Mouse (Mus musculus): ENCODE results near the gene Mapk9.

The Mapk9 gene

DNA sequence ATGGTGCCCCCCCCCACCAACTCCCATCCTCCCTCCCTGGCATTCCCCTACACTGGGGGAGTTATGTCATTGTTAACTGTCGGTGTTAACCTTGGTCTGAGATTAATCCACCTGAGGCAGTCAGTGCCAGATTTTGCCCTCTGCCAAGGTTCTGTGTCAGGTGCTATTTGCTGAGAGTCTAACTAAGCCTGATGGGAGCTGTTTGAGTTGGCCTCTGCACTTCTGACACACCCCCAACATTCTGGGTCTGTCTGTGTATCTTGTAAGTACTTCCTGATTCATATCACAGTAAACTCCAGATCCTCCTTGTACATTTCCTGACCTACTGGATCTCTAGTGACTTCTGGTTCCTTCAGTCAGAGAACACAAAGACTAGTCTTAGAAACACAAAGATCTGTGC, 5.9 kb upstream of the Mapk9 start:
- no peak for DNase-seq (ENCODE audit: low read depth, low spot score)

DNA sequence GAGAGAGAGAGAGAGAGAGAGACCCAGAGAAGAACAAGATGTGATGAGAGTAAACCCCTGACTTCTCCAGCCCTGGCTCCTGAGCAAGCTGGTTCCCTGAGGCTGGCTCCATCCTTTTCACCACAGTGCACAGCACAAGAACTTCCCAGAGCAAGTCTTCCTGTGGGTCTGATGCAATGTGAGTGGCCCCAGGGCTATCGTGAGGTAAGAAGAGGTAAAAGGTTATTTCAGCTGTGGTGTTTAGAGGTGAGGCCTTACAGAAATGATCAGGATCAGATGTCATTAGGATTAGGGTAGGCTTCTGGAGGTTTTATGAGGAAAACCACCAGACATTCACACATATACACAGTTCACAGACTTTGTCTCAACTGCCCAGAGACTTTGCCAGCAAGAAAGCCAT, 4.7 kb upstream of the Mapk9 start:
- no peak for DNase-seq (ENCODE audit: low read depth, low spot score)

DNA sequence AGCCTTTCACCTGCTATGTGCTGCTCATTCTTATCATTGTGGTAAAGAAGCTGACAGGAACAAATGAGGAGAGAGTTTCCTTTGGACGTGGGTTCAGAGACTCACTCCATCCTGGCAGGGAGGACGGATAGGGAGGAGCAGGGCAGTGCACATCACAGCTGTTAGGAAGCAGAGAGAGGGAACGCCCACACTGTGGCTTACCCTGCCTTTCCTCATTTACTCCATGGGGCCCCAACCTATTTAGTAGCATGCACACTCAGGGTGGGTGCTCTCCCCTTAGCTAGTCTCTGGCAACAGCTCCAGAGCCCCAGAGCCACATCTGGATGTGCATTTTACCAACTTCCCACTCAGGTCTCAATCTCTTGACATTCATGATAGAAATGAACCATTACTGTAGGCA, 3.8 kb upstream of the Mapk9 start:
- no peak for DNase-seq (ENCODE audit: low read depth, low spot score)

DNA sequence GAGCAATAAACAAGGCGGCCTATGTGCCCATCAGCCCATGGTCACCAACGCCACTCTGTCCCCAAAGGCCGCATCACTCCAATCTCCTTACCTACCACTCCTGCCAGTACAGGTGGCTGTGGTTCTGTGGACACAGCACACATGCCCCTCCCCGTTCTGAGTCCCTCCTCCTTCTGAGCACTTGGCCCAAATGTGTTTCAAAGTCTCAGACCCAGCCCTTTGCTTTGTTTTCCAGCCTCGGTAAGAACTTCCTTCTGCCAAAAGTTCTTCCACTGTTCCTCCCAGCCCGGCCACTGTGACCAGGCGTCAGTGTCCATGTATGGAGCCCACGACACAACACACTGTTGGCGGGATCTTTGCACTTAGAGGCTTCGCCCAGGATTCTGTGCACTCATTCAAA, 2.2 kb upstream of the Mapk9 start:
- DNase-seq (ENCODE audit: low read depth, low spot score) = no peak

DNA sequence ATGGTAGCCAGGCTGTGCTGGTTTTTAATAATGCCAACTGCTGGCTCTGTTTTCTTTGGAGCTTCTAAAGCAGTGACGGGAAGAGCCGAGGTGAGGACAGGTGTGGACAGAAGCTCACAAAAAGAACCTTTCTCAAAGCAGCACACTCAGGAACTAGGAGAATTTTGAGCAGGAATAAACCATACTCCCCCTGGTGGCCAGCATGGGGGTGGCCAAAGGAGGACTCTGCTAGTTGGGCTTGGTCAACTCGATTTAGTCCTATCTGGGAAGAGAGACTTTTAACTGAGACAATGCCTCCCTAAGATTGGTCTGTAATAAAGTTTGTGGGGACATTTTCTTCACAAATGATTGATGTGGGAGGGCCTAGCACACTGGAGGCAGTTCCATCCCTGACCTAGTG, 1.6 kb upstream of the Mapk9 start:
- DNase-seq (ENCODE audit: low read depth, low spot score) = peak; percentile 64

DNA sequence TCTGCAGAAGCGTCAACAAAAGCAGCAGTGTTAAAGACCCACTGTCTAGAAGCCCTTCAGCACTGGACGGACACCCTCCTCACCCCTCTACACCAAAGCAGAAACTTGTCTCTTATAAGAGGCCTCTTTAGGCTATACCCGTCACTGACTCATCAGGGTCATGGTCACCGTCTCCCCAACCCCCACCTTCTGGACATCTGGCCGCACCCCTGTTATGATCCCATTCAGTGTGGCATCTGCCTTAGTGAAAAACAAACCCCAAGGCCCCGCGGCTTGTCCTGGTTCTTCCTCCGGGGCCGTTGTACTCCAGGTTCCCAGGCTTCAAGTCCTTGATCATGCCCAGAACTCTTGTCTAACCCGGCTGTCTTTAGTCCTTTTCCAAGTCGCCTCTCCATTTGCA, 593 bp upstream of the Mapk9 start:
- no peak for DNase-seq (ENCODE audit: low read depth, low spot score)

DNA sequence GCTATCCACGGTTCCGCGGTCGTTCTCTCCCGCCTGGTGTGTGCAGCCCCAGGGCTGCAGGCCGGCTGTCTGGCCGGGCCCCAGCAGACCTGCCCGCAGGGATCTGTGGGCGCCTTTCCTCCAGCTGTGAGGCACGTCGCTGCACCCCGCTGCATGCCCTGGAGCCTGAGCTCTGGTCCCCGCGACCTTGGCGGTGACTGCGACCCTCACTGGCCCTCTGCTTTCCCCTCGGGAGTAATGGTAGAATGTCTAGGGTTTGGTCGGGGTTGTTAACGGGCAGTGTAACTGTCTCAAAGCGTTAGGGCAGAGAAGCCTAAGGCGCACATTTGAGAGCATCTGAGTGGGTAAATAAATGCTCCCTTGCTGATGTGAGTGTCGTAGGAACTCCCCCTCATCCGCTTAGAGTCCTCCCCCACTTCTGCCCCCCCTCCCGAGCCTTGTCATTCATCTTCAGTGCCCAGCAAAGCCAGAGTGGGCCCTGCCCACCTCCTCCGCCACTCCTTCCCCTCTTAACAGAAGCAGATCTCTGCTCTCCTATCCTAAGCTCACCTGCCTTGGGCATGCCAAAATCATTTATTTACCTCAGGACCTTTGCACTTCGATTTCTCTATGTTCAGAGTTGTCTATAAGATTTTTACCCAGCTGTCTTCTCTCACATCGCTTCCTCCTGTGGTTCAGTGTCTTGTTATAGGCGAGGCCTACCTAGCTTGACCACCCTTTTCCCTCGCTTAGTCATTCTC, 690 bp downstream of the Mapk9 start:
- no peak for DNase-seq (ENCODE audit: low read depth, low spot score)

DNA sequence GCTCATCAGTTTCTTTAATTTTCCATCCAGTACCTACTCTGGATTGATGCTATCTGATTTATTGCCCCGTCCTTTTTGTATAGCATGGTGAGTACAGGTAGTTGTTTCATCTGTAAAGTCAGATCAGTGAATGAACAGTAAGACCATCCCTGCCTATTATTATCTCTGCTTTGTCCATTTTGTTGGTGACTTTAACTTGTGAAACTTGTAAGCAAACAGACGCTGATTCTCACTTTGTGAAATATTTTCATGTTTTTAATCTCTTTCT, 1.2 kb downstream of the Mapk9 start:
- no peak for DNase-seq (ENCODE audit: low read depth, low spot score)

DNA sequence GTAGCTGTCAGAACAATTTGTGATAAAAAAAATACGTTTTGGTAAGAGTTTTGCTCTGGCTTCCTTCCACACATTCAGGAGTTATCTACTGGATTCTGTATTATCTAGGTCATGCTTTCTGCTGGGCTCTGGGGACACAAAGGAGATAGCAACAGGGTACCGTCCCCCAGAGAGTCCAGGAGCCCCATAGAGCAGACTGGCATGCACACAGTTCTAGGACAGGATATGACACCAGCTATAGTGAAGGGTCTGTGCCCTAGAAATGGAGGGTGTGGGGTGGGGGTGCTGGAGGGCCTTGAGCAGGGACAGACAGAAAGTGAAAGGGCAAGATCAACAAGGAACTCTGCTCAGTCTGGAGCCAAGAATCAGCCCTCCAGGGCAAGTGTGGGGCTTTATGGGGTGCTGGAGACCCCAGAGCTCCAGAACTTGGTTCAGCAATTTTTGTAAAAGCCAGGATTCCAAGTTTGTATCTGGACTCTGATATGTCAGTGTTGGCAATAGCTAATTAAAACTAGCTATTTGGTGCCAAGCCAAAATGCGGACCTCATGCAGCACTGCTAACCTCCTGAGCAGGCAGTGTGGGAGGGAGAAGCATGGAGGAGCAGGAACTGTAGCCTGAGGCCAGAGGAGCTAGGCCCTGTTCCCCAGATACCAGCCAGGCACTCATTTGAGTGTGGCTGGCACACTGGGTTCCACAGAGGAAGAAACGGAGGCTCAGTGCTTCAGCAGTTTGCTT, 1.7 kb downstream of the Mapk9 start:
- no peak for DNase-seq (ENCODE audit: low read depth, low spot score)

DNA sequence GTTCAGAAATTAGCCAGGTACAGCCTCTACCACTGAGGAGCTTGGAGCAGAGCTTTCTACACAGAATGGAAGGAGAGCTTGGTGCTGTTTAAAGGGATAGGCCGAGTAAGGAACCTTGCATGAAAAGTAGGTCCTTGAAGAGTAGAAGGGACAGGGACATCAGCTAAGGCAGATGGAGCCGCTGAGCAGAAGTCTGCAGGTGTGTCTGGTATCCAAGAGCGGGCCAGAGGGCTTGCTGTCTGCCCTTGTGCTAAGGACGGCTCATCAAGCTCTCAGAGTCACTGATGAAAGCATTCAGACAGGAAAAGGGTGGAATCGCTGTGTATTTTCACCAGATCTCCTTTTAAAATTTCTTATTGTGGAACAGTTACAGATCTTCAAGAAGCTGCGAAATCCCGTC, 3.8 kb downstream of the Mapk9 start:
- no peak for DNase-seq (ENCODE audit: low read depth, low spot score)

DNA sequence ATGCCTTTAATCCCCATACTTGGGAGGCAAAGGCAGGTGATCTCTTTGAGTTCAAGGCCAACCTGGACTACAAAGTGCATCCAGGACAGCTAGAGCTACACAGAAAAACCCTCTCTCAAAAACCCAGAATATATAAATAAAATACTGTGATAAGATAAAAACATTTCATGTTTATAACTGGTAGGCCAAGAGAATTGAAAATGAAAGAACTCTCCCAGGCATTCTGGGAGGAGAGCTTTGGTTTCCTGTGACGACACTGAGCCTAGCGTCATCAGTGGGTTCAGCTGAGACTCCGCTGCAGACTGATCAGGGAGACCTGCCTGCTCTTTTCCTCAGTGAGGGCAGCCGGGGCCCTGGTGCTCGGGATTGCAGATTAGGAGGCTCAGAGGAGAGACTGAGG, 8.6 kb downstream of the Mapk9 start:
- DNase-seq (ENCODE audit: low read depth, low spot score) = no peak

DNA sequence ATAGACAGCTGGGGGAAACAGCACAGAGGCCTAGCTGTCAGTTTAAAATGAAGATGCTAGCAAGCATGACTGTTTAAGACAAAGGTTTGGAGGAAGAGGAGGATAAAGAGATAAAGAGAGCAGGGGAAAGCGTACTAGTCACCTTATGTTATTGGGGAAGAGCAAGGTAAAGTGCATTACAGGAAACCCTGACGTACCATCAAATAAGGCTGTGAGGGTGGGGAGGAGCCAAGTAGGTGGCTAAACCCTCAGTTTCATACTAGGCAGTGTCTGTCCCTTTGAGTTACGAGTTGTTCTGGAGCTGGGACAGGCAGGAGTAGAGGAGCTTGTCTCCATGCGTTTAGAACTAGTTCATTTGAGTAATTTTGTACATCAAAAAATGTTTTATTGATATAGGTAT, 14.6 kb downstream of the Mapk9 start:
- DNase-seq (ENCODE audit: low read depth, low spot score) = no peak

DNA sequence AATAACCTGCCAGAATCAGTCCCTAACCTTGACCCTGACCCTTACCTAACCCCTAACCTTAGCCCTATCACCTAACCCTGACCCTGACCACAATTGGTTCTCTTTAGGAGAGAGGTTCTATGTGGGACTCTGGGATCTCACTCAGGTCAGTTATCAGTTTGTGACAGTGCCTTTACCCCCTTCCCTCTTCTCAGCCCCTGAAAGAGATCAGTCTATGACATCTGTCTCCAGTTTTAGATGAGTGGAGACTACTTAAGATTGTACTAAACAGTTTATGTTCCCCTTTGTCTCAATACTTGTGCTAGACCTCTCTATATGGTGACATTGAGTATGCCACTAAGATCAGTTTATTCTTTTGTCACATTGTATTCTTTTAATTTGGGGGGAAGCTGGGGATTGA, 17.4 kb downstream of the Mapk9 start:
- no peak for DNase-seq (ENCODE audit: low read depth, low spot score)

DNA sequence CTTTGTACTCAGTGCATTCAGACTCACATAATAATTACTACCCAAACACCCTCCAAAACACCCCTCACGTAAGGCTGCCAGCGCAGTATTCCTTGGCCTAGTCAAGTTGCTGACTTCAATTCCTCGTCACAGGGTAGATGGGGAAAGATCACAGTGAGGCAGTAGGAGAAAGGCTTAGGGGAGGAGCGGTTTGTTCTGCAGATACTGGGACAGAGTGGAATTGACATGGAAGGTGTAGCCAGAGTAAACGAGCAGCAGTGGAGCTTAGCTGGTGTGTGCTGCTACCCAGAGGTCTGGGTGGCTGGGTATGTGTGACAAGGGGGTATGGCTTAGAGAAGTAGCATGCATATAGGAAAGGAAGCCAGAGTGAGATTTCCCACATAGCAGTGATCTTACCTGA, 20.8 kb downstream of the Mapk9 start:
- DNase-seq (ENCODE audit: low read depth, low spot score) = no peak

DNA sequence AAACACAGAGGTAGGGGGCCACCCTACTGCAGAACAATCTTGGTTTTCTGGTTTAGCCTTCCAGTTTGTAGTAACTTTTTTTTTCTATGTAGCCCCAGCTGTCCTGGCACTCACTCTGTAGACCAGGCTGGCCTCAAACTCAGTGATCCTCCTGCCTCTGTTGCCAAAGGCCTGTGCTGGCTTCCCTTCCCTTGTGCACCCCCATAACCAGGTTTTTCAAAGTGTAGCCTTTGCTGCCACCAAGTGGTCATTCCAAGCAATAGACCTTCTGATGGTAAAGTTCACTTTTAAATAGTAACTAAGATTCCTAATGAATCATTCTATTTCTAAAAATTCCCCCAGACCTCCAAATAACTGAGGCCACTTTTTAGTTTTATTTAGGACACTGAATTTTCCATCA, 23.2 kb downstream of the Mapk9 start:
- DNase-seq (ENCODE audit: low read depth, low spot score) = no peak

DNA sequence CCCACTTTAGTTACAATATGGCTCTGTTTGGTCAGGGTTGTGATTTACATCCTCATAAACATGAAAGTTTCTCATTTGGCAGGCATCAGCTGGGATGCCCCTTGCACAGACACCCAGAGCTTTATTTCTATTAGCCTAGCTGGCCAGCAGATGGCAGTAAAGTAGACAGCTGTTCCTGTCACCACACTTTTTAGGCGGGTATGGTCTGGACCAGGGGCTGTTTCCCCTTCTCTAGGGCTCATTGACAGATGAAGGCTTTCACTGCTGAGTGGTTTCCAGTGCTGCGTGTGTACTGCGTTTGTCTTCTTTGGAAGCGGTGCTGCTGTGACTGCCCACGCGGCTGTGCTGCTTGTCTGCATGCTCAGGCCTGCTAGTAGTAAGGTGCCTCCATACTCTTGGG, 25.4 kb downstream of the Mapk9 start:
- peak; percentile 18 for DNase-seq (ENCODE audit: low read depth, low spot score)

DNA sequence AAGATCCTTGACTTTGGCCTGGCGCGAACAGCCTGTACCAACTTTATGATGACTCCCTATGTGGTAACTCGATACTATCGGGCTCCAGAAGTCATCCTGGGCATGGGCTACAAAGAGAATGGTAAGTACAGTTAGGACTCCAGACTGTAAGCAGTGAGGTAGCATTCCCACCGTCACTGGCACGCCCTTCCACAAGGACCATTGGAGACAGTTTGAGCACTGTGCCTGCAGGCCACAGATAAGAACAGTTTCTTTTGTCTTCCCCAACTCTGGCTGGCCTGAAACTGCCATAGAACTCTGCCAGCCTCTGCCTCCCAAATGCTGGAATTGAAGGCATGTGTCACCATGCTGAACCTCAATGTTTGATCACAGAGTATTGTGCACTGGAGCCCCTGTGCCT, 26.2 kb downstream of the Mapk9 start:
- DNase-seq (ENCODE audit: low read depth, low spot score) = no peak

DNA sequence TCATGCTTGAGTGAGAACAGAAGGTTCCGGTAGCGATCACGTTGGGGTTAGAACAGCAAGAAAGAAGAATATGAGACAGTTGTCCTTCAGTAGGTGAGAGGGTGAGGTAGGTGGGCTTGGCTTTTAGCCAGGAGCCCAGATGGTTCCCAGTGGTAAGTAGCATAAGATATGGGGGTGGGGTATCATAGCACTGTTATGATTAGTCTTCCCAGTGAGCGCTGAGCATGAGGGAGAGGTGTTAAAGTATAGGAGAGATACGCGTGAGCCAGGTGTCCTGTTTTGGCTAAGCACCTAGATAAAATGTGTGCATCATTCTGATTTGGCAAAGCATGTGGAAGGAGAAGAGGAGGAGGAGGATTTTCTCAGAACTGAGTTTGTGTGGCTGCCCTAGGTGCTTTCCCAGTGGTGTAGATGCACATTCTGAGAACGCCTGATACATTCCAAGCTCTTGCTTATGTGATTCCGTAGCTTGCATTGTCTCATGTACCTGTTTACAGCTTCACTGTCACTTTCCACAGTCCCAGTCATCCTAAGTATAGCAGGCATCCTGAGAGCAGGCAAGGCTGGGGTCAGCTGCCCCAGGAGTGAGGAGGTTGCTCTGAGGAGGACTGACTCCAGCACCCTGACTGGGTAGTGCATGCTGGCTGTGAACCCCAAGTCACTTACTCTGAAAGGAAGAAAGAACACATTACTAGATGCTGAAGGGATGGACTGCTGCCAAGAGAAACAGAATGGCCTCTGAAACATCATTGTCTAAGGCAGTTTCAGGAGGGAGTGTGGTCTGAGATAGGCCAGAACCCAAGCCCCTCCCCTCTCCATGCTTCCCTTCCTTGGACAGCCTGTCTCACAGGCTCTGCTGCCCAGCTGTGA, 30.6 kb downstream of the Mapk9 start:
- DNase-seq (ENCODE audit: low read depth, low spot score) = no peak

DNA sequence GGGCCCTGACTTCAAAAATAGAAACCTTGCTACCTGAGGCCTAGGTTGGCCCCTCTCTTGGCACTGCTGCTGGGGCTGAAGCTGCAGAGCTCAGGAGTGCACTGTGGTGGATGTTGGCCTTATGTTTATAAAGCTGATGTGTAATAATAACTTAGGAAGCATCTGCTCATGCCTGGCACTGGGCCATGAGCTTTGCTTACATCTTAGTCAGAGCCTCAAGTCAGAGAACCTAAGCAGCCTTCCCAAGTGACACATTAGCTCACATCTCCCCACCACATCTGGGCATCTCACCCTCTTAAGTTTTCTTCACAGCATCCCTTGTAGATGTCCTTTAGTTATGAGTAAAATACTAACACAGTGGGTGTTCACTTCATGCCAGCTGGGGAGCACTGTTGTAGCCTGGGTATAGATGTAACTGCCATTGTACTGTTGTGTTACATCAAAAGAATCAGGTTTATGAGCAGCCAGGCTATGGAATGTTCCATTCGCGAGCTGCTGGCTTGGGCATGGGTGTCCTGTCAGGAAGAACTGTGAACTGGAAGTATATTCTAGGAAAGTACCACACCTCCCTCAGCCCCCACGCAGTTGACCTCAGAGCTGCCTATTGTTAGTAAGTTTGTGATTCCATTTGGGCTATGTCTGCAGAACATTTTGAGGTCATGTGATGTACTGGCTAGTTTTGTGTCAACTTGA, 33.5 kb downstream of the Mapk9 start:
- no peak for DNase-seq (ENCODE audit: low read depth, low spot score)

DNA sequence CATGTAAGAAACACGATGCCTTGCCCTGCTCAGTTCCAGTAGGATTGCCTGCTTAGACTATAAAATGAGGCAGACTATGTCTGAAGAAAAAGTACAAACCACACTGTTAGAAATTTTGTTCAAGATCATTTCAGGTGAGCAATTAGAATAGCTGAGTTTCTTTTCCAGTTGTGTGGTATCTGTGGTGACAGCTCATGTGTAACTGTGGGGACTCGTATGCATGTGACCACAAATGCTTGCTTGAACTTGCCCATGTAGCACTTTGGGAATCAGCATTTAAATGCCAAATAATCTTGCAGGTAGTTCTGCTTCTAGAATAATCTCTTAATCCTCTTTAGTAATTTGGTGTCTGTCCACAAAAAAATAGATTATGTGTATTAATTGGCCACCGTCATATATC, 36.8 kb downstream of the Mapk9 start:
- no peak for DNase-seq (ENCODE audit: low read depth, low spot score)

DNA sequence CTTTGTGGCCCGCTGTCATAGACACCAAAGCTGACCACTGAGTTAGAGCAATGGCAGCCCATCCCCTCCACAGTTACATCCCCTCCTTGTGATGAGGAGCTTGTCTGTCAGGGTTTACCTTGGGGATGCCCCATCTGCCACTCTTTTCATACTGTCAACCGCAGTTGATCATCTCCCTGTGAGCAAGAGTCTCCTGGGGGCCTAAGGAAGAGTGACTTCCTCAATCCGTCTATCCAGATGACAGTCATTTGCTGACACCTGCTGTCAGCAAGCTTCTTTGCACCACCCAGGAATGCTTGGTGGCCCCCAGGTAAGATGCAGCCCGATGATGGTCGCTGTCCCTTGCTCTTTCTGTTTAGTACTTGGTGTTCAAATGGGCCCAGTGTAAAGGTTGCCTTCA, 41.9 kb downstream of the Mapk9 start:
- no peak for DNase-seq (ENCODE audit: low read depth, low spot score)

DNA sequence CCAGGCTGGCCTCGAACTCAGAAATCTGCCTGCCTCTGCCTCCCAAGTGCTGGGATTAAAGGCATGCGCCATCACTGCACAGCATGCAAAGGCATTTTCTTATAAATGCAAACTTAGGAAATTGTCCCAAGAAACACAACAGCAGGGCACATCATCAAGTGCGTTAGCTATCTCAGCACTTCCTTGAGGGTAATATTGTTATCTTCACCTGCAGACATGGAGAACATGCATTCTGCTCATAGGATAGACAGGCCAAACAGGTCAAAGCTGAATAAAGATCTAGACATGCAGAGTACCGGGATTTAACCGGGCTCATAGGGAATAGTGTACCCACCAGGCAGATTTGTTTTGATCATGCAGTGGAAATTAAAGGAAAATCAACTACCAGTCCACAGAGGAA, 45.4 kb downstream of the Mapk9 start:
- DNase-seq (ENCODE audit: low read depth, low spot score) = no peak
